Mouse (Mus musculus) heart, adult 18-20 months (tissue): ENCODE data around the gene Hsdl2. TPM values are rescaled to one million over a fixed set of nuclear protein-coding genes. Genes with fewer than 3 reads are reported as not detected.

Experiments used
- total RNA-seq, 2 experiments: library from RNA; stranded (reverse); gene quantifications; 2 replicates each; pipeline ENCODE4 v1.2.3; 2021

Gene Hsdl2
- total RNA-seq, 2 experiments from 2014 or later: 229 to 248 TPM

Other genes with a start within 250 kb of the Hsdl2 start
- gene Susd1, start 142.9 kb upstream of the Hsdl2 start, total RNA-seq: 1 to 10 TPM in 1 of 2 experiments, under 1 TPM in 1; 0.95 to 1.4 TPM
- gene Ptbp3, start 32.2 kb upstream of the Hsdl2 start, total RNA-seq: 10 to 100 TPM; 23.5 to 26.8 TPM
- gene E130308A19Rik, start 44.6 kb downstream of the Hsdl2 start, total RNA-seq: 1 to 10 TPM; 7.1 TPM
- gene Inip, start 220.0 kb downstream of the Hsdl2 start, total RNA-seq: 10 to 100 TPM; 10.1 to 11.3 TPM
- gene Snx30, start 224.3 kb downstream of the Hsdl2 start, total RNA-seq: 1 to 10 TPM; 6.5 TPM